Mouse (Mus musculus) megakaryocyte, embryonic 14.5 days (primary cell): ENCODE data around the gene Zfyve19.

Source experiments
- FLI1 ChIP-seq: IDR thresholded peaks from 2 replicates; pipeline ENCODE4 v1.6.1; 2012; ENCODE audit warnings: low read length, inconsistent platforms, mixed read lengths
- GATA1 ChIP-seq: IDR thresholded peaks from 3 replicates; pipeline ENCODE4 v1.6.1; 2012; ENCODE audit warnings: mixed read lengths, low read length, inconsistent platforms, borderline replicate concordance

DNA sequence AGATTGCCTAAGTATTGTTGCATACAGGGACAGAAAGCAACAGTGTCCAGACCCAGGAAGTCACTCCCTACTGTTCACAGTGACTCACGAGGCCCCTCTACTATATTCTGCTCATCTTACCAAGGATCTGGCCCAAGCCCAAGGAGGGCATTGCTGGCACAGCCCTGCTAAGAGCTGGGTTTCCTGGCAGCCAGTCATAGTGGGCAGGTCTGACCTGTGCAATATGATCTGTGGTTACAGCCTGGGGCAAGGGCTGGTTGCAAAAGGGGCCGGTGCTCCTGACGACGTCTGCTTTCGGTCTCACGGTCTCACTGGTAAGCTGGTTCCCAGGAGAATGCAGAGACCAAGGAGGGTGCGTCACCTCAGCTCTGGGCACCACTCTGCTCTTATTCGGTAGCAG, 54.6 kb downstream of the Zfyve19 start:
- no peak for TF ChIP-seq GATA1
- TF ChIP-seq FLI1, result no peak
